Mouse (Mus musculus) E14TG2a.4 (cell line): ENCODE results near the gene Chtop.

Experiments used
- CTCF ChIP-seq: conservative IDR thresholded peaks from 2 replicates; pipeline ENCODE4 v1.5.1; 2014; ENCODE audit warnings: low read length
- POU5F1 ChIP-seq: IDR thresholded peaks from 2 replicates; pipeline ENCODE4 v1.6.1; 2014; ENCODE audit warnings: low read length, borderline replicate concordance

DNA sequence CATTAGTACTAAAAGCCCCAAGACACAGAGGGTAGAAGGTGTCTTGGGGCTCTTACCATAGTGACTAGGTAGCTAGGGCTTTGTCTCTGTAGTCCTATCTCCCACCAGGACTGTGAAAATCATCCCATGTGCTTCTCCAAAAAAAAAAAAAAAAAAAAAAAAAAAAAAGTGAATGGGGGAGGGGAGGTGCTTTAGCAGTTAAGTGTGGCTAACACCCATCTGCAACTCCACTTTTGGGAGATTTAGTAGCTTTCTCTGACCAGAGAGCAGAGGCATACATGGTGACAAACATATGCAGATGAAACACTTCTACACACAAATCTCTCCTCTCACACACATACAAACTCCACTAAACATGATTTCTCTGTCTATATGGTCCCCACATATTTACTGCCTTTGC, 11.7 kb downstream of the Chtop start:
- TF ChIP-seq CTCF (no peak), POU5F1 (no peak)
